Mouse (Mus musculus): ENCODE results near the gene Gemin8.

The Gemin8 gene

DNA sequence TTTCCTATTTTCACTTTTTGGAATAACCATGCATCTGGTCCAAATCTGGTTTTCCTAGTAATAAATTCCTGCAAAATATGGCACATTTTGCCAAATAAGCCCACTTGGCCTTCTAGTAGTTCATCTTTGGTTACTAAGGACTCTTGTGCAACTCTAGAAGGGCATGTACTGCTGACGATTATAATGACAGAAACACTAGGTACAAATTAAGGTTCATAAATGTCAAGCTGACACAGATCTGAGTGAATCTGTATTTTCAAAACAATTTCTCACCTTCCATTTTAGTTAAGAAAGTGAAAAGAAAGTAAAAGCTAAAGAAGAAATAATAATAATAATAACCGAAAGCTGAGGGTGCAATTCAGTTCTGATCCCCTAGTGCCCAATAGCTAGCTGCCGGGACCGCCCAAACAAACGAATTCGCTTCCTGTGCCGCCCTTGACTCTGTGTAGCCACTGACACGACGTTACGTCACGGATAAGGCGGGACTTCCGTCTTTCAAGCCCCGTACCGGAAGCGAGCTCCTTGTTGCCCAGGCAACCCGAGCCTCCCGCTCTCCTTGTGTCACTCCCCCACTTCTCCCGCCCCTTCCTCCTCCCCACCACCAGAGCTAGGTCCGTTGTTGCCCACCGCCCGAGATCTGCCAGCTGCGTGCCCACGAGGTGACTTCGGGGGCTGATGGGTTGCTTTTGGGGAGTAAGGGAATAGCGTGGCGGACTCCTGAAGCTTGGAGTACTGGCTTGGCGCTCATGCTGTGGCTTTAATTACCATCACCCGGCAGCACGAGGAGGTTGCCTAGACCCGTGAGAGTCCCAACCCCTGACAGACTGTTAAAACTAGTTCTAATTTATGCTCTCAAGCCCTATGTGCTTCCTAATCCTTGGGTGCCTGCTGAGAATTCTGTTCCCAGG is at the start of gene Gemin8:
Gemin8 (plus strand) TSS at position 563 of the 908 bp plus-strand sequence.
- DNase-seq (ENCODE audit: low read depth, low spot score) = peak; percentile 72

GRCm38 (mm10) chrX:166147158-166147846 is 23.0 kb upstream of the Gemin8 start:
- no peak for DNase-seq (ENCODE audit: low read depth, low spot score)

DNA sequence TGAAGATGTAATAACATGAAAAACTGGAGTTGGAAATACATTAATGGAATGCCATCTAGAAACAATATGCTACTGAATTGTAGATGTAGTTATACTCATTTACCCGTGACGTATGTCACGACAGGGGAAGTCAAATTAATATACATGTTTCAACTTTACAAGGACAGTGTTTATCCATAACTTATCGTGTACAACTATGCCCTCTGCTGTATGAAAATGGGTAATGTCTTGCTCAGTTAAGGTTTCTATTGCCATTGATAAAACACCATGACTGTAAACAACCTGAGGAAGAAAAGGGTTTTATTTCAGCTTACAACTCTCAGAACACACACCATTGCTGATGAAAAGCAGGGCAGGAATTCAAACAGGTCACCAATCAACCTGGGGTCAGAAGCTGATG is 7.5 kb upstream of the Gemin8 start:
- DNase-seq (ENCODE audit: low read depth, low spot score) = no peak

- DNase-seq (ENCODE audit: low read depth, low spot score) = no peak
These were observed 2.9 kb upstream of the Gemin8 start for GRCm38 (mm10) chrX:166167307-166167706.

DNA sequence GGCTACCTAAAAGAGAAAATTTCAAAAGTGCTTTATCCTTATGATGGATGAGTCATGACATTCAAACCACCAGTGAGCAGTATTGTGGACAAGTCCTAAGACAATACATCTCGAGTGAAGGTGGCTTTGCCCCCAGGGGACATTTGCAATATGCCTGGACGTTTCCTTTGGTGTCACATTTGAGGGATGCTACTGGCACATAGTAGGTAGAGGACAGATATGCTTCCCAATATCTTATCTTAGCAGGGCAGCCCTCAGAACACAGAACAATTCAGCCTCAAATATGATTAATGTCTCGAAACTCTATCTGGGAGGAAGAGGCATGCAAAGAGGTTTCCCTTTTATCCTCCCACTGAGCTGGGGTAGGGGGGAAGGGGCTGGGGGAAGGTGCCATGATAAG is 2.3 kb upstream of the Gemin8 start:
- DNase-seq (ENCODE audit: low read depth, low spot score) = no peak

GRCm38 (mm10) chrX:166170800-166171738 is 815 bp downstream of the Gemin8 start:
- no peak for DNase-seq (ENCODE audit: low read depth, low spot score)

DNA sequence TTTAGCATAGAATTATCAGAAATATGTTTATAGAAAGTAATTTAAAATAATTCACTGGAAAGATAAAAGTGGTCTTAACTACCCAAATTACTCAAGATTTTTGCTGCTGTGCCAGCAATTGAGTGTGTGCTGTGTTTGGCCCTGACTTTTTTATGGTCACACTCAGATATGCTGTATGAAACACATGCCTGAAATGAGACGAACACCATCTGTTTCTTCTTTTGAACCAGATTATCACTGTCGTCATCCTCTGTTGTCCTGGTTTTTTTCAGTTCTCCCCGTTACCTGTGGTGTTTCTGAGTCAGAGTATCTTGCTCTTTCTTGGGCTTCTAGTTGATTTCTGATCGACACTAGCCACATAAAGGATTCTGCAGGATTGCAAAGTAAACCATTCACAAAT is 1.8 kb downstream of the Gemin8 start:
- no peak for DNase-seq (ENCODE audit: low read depth, low spot score)

DNA sequence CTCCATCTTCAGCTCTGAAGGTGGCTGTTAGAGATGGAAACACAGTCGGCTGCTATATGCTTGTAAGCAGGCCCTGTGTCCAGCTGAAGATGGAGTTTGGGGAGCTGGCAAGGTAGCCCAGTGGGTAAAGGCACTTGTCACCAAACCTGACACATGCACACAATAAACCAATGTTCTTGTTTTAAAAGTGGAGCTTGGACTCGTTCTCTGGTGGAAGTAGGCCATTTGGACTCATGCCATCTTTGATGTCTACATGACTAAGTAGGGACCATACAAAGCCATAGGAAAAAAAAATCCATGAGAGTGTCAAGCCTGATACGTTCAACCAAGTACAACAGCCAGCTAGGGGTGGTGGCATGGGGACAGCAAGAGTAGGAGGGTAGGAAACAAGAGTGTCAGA is 2.4 kb downstream of the Gemin8 start:
- no peak for DNase-seq (ENCODE audit: low read depth, low spot score)

GRCm38 (mm10) chrX:166173796-166174195 is 3.5 kb downstream of the Gemin8 start:
- no peak for DNase-seq (ENCODE audit: low read depth, low spot score)

GRCm38 (mm10) chrX:166177929-166178328 is 7.7 kb downstream of the Gemin8 start:
- no peak for DNase-seq (ENCODE audit: low read depth, low spot score)

GRCm38 (mm10) chrX:166183094-166183493 is 12.8 kb downstream of the Gemin8 start:
- DNase-seq (ENCODE audit: low read depth, low spot score) = no peak

GRCm38 (mm10) chrX:166185327-166185913 is 15.2 kb downstream of the Gemin8 start:
- no peak for DNase-seq (ENCODE audit: low read depth, low spot score)

GRCm38 (mm10) chrX:166187803-166188202 is 17.5 kb downstream of the Gemin8 start:
- DNase-seq (ENCODE audit: low read depth, low spot score) = no peak

DNA sequence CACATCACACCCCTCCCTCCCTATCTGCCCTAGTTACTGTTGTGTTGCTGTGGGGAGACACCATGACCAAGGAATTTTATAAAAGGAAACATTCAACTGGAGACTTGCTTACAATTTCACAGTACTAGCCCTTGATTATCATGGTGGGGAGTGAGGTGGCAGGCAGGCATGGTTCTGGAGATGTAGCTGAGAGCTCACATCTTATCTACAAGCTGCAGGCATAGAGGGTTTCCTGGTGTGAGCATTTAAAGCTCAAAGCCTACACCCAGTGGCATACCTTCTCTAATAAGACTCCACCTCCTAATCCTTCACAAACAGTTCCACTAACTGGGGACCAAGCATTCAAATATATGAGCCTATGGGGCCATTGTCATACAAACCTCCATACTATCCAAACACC is 26.1 kb downstream of the Gemin8 start:
- DNase-seq (ENCODE audit: low read depth, low spot score) = no peak

DNA sequence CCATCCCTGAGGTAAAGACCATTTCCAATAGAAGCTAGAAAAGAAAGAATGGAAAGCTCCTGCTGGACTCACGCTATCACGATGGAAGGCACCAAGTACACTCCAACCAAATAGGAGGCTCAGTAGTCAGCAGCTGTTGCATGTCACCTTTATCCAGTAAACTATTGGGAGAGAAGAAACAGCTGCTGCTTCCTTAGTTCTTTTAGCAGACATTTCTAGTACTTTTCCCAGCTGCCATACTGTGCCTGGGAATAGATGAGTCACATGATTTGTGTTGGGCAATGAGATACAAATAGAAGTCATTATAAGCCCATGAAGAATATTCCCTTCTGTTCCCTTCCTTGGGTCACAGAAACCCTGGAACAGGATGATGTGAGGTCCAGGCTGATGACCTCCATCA is 28.0 kb downstream of the Gemin8 start:
- DNase-seq (ENCODE audit: low read depth, low spot score) = no peak

DNA sequence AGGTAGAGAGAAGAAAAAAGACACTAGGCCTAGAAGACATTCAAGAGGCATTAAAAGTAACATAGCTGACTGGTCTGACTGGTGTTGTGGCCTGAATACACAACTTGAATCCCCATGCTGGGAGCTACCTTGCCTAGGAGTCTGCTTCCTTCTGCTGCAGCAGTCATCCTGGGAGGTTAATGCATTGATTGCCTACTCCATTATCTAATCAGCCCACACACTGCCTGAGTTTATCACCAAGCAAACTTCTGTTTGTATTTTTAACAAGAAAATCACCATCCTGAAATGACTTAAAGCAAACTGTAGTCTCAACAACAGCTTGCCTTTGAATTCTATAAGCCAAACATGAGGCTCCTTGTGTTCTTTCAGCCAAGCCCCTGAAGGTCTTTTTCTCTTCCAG is 29.6 kb downstream of the Gemin8 start:
- DNase-seq (ENCODE audit: low read depth, low spot score) = no peak

GRCm38 (mm10) chrX:166214576-166214975 is 44.3 kb downstream of the Gemin8 start:
- no peak for DNase-seq (ENCODE audit: low read depth, low spot score)

GRCm38 (mm10) chrX:166216248-166216647 is 46.0 kb downstream of the Gemin8 start:
- DNase-seq (ENCODE audit: low read depth, low spot score) = no peak

DNA sequence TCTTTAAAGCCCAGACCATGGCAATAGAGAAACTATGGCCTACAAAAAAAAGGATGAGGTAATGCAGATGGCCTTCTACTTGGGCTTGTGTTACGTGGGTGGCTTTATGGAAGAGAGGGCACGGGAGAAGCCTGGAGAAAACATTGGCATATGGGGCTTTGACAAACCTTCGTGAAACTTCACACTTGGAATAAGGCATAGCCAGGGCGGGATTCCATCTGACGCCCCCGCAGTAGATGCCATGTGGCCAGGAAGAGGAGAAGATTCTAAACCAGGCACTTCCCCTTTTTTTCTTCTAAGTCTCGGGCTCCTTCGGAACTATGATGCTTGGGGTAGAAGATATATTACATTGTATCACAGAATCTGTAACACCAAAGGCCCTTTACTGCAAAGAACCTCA is 46.5 kb downstream of the Gemin8 start:
- DNase-seq (ENCODE audit: low read depth, low spot score) = no peak

GRCm38 (mm10) chrX:166219331-166219730 is 49.1 kb downstream of the Gemin8 start:
- DNase-seq (ENCODE audit: low read depth, low spot score) = no peak

GRCm38 (mm10) chrX:166226856-166227255 is 56.6 kb downstream of the Gemin8 start:
- DNase-seq (ENCODE audit: low read depth, low spot score) = no peak

Data from WW6 (cell line).